Mouse (Mus musculus): ENCODE measurements around the gene Carmil2. TPM values are rescaled to one million over a fixed set of nuclear protein-coding genes. Genes with fewer than 3 reads are reported as not detected.

The Carmil2 gene
- total RNA-seq, 2 experiments from 2014 or later: 64.7 to 68.4 TPM

DNA sequence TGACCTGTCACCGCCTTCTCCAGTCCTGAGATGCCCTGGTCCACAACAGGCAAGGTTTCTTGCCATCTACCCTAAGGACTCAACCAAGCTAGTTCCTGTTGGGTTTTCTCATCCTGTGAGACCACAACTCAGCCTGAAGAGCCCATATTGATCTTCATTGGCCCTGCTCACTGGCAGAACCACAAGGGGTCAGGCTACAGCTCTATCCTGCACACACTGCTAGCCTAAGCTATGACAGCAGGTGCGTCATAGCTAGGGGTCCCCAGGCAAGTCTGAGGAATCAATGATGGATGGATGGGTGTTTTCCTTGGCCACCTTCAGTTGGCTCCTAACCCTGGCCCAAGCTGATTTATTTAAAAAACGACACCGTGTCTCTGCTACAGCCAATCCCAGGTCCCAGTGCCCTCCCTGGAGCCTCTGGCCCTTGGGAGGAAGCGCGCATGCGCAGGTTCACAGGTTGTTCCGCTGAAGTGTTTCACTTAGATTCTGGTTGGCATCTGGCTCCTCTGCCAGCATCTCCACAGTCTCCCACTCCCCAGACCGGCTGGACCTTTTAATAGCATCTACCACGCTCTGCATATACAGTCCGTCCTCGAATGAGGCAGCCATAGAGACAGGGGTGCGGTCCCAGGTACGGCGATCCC, 30.4 kb downstream of the Carmil2 start:
- DNase-seq (ENCODE audit: low spot score in 2 of 2): no peak

DNA sequence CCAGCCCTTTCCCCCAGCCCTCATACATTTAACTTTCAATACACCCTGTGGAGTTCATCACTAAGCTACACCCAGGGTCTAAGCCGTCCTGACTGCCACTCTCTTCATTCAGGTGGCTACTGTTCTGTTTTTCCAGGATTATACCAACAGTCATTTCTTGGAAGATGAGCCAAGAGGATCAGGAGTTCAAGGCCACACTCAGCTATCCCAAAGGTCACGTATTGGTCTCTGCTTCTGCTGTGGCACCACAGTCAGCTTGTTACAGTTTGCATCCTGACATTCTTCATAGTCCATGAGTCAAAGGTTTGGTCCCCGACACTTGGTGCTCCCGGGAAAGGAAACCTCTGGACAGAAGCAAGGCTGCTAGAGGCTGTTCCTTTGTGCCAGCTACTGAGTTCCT, 33.6 kb downstream of the Carmil2 start:
- no peak for DNase-seq (ENCODE audit: low spot score in 2 of 2)

DNA sequence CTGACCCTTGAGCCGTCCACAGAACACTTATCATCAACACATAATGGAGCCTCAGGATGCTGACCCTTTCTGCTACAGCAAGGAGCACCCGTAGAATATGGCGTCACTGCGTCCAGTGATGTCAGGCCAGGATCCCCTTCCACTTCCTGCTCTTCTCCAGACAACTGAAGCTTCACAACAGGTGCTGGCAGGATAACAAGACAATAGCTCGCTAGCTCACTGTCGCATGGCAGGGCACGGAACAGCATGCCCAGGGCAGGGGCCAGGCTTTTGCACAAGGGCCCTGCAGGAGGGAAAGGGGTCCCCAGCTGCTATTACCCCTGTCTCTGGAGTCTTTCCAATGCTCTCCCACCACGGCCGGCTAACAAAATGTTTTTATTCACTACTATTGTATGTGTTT, 36.8 kb downstream of the Carmil2 start:
- no peak for DNase-seq (ENCODE audit: low spot score in 2 of 2)

DNA sequence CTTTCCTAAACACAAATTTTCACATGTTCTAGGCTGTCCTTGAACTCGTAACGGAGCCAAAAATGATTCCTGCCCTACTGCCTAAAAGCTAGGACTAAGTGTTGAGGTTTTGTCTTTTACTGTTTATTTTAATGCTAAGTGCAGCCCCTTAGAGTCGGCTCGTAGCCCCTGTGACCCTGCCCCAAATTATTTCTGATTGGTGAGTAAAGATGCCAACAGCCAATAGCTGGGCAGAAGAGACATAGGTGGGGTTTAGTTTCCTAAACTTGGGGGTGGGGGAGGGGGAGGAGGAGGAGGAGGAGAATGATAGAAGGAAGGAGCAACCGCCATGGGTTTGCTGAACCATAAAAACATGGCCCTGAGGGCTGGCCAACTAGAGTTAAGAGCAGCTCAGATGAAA, 39.7 kb downstream of the Carmil2 start:
- DNase-seq (ENCODE audit: low spot score in 2 of 2): no peak

DNA sequence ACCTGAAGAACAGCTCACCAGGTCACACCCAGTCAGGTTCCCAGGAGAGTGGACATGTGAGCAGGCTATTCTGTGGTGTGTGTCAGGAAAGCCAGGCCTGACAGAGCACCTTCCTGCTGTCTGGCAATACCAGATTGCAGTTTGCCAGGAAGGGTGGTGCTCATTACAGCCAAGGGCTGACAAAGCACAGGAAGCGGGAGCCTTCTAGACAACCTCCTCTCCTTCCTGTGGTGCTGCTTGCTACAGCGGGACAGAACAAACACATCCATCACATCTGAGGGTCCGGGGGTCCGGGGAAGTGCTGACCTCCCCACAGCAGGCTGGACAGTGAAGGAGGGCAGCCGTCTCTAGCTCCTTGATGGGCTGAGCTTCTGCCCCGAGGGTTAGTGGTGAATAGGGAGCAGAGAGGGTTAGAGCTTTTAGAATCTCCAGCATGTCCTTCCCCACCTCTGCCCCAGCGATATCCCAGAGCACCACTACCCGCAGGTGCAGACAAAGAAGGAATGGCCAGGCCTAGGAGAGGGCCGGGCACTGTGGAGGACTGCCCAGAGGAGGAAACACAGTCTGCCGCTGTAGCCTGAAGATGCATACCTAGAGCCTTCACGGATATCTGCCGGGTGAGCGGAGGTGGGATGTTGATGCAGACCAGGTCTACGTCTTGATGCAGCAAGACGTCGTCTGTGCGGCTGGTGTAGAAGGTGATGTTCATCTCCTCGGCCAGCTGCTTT, 41.5 kb downstream of the Carmil2 start:
- DNase-seq (ENCODE audit: low spot score in 2 of 2): no peak

DNA sequence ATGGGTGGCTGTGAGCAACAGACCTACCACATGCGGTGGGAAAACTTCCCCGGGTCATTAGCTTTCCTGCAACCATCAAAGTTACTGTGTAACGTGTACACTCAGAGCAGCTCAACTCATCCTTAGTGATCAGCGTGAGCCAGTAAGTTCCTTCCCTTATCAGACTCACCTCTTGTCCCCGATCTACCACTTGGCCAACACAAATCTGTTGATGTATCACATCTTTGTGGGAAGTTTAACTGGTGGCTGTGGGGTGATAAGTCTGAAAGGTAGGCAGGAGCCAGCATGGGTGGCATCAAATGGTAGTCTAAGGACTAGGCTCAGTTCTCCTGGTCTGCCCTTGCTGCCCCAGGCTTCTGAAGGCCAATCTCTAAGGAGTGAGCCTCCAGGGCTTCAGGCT, 46.1 kb downstream of the Carmil2 start:
- DNase-seq (ENCODE audit: low spot score in 2 of 2): no peak

DNA sequence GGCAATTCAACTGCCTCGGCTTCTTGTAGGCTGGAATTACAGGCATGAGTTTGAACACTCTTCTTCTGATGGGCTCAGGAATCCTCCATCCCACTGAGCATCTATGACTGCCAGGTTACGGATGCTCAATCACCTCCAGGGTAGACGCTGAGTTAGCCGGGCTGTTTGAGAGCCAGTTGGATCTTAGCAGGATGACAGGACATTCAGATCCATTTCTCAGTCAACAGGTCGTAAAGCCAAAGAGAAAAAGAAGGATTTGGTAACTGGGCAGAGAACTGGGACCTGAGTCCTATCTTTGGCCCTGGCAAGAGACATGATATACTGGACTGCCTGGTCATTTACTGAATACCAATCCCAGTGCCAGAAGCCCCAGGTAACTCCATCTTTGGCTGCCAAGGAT, 53.1 kb downstream of the Carmil2 start:
- no peak for DNase-seq (ENCODE audit: low spot score in 2 of 2)

DNA sequence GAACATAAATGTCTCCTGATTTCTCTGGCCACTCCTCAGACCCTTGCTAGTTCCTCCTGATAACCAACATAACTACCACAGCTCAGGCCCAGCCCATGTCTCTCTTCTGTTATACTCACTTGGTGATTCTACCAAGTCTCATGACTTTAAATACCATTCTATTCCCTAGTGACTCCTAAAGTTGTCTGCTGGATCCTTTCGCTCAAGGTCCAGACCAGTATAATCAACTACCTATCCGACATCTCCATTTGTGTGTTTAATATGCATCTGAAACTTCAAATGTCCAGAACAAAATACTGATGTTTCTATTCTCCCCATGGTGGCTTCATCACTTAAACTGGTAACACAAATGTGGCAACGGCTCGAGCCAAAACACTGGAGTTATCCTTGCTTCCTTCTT, 57.2 kb downstream of the Carmil2 start:
- no peak for DNase-seq (ENCODE audit: low spot score in 2 of 2)

Other genes with a start within 250 kb of the Carmil2 start
- 10 to 100 TPM; 29.0 to 30.2 TPM for gene Tppp3, start 214.7 kb upstream of the Carmil2 start, total RNA-seq (2021)
- gene Zdhhc1, start 189.4 kb upstream of the Carmil2 start, total RNA-seq (2021): 10 to 100 TPM; 20.8 to 22.4 TPM
- under 1 TPM; 0.18 to 0.21 TPM for gene Hsd11b2, start 167.5 kb upstream of the Carmil2 start, total RNA-seq (2021)
- gene Atp6v0d1, start 120.2 kb upstream of the Carmil2 start, total RNA-seq (2021): 100 to 1,000 TPM; 321 to 323 TPM
- 10 to 100 TPM; 81.6 to 86.9 TPM for gene Ripor1, start 81.0 kb upstream of the Carmil2 start, total RNA-seq (2021)
- gene Ctcf, start 49.7 kb upstream of the Carmil2 start, total RNA-seq (2021): 10 to 100 TPM; 60.4 to 64.1 TPM
- gene Agrp, start 48.9 kb upstream of the Carmil2 start, total RNA-seq (2021): not detected
- gene Acd, start 14.8 kb downstream of the Carmil2 start, total RNA-seq (2021): 10 to 100 TPM; 42.8 to 43.5 TPM
- 10 to 100 TPM; 36.8 to 38.4 TPM for gene Pard6a, start 14.9 kb downstream of the Carmil2 start, total RNA-seq (2021)
- gene 4933405L10Rik, start 21.4 kb downstream of the Carmil2 start, total RNA-seq (2021): not detected
- 1 to 10 TPM; 8.6 to 9.0 TPM for gene Enkd1, start 21.9 kb downstream of the Carmil2 start, total RNA-seq (2021)
- 10 to 100 TPM; 21.5 to 26.7 TPM for gene Gfod2, start 72.4 kb downstream of the Carmil2 start, total RNA-seq (2021)
- 10 to 100 TPM; 25.5 to 26.0 TPM for gene Ranbp10, start 141.1 kb downstream of the Carmil2 start, total RNA-seq (2021)
- gene Tsnaxip1, start 141.5 kb downstream of the Carmil2 start, total RNA-seq (2021): under 1 TPM; 0.24 to 0.85 TPM
- gene Cenpt, start 167.0 kb downstream of the Carmil2 start, total RNA-seq (2021): 10 to 100 TPM; 18.8 to 19.5 TPM
- 10 to 100 TPM; 34.5 to 36.1 TPM for gene Thap11, start 168.9 kb downstream of the Carmil2 start, total RNA-seq (2021)
- gene Nutf2, start 174.3 kb downstream of the Carmil2 start, total RNA-seq (2021): 10 to 100 TPM; 36.5 to 45.5 TPM
- 10 to 100 TPM; 57.2 to 66.0 TPM for gene Edc4, start 194.6 kb downstream of the Carmil2 start, total RNA-seq (2021)
- 1 to 10 TPM; 1.1 to 2.1 TPM for gene Nrn1l, start 207.3 kb downstream of the Carmil2 start, total RNA-seq (2021)
- gene Pskh1, start 214.2 kb downstream of the Carmil2 start, total RNA-seq (2021): 1 to 10 TPM; 7.2 to 9.0 TPM
- gene Ctrl, start 247.6 kb downstream of the Carmil2 start, total RNA-seq (2021): 1 to 10 TPM; 1.2 to 1.3 TPM

All from layer of hippocampus, postnatal 14 days (tissue).